Mouse (Mus musculus) testis, adult 10 weeks (tissue): ENCODE data around the gene Stim2. TPM values are rescaled to one million over a fixed set of nuclear protein-coding genes. Genes with fewer than 3 reads are reported as not detected.

Experiments used
- polyA plus RNA-seq: library from polyadenylated mRNA; stranded (reverse); fragments of 350-450 nt; fragmentation: Illumina TruSeq; extraction: RNeasy Lipid Tissue Mini Kit (QIAGEN cat#74804); gene quantifications from one replicate; pipeline ENCODE4 v1.2.3, GENCODE M21; 2014; ENCODE audit warnings: low read depth, low replicate concordance

The Stim2 gene
- polyA plus RNA-seq, result 30.6 TPM

GRCm38 (mm10) chr5:53998146-53998742 lies at the start of gene Stim2:
Gene Stim2 (plus strand): TSS chr5:53998499.

Other genes with a start within 250 kb of the Stim2 start
- 61.7 TPM for gene Tbc1d19, start 188.9 kb upstream of the Stim2 start, polyA plus RNA-seq